Mouse (Mus musculus) embryonic fibroblast, embryonic 13.5 days (primary cell): Measurements from ENCODE around the gene Gm48552.

ENCODE experiments used
- CTCF ChIP-seq: IDR thresholded peaks from 2 replicates; pipeline ENCODE4 v1.5.1; 2011; ENCODE audit warnings: mild to moderate bottlenecking, control low read depth, low read length, moderate library complexity, borderline replicate concordance; ENCODE audit not compliant: insufficient read depth
- POLR2A ChIP-seq: IDR thresholded peaks from 2 replicates; pipeline ENCODE4 v1.6.1; 2011; ENCODE audit warnings: low read depth, mild to moderate bottlenecking, control low read depth, low read length, moderate library complexity

DNA sequence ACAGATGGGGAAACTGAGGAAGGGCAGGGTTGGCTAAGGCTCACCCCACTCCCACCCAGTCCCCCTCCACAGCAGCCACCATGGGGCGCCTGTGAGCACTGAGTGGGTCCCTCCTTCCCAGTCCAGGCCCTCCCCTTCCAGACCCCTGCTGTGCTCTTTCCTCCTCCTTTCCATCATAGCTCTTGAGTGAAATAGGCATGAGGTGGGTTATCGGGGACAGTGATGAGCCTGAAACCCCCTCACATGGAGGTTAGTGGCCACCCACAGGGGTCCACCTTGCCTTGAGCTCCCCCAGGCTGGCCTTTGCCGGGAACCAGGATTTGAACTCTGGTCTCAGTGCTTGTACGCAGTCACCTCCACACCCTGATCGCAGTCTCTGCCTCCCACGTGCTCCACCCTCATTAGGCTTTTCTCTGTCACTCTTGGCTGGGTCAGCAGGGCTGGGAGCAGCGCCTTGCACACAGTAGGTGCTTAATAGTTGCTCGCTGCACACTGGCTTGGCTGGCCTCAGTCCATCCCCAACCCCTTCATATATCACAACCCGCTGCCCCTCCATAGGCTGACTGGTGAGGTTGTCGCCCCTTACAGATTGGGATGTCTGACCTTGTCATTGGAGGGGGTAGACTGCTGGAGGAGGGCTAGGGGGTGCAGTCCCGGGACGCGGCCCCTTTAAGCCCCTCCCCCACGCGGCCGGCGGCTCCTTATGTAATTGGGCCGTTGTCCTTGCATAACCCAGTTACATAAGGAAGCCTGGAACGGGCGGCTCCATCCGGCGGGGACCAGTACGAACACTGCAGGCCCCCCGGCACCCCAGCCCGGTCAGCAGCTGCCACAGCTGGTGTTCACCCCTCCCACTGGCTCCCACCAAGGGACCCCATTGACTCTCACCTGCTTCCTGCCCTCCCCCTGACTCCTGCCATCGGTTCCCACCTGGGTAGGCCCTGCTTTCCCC, 24.8 kb downstream of the Gm48552 start:
- no peak for TF ChIP-seq CTCF
- TF ChIP-seq POLR2A = no peak
